Mouse (Mus musculus) MN1 (cell line): ENCODE results near the gene Macrod1.
A peak's percentile ranks its signal among the peaks of the same experiment; 100 is the strongest.

Experiments
- DNase-seq: peaks from one replicate; pipeline ENCODE4 v3.0.0-alpha.2; 2016; ENCODE audit warnings: low spot score

Gene Macrod1

GRCm38 (mm10) chr19:7200427-7200826, 143.8 kb downstream of the Macrod1 start:
- DNase-seq = no peak

GRCm38 (mm10) chr19:7204898-7205297, 148.3 kb downstream of the Macrod1 start:
- no peak for DNase-seq

- DNase-seq = no peak
These were observed 148.7 kb downstream of the Macrod1 start for GRCm38 (mm10) chr19:7205326-7205725.

GRCm38 (mm10) chr19:7205753-7206736, 149.4 kb downstream of the Macrod1 start, which contains the start of gene Otub1:
Gene Otub1 (minus strand): TSS chr19:7206316.
- DNase-seq = peak; percentile 92

- DNase-seq = no peak
These were observed 153.5 kb downstream of the Macrod1 start for GRCm38 (mm10) chr19:7209907-7210646.

- DNase-seq = no peak
These were observed 155.6 kb downstream of the Macrod1 start for GRCm38 (mm10) chr19:7212216-7212615.

- DNase-seq = no peak
These were observed 156.4 kb downstream of the Macrod1 start for GRCm38 (mm10) chr19:7213010-7213409.

GRCm38 (mm10) chr19:7214484-7214883, 157.9 kb downstream of the Macrod1 start:
- peak; percentile 67 for DNase-seq

- peak; percentile 95 for DNase-seq
These were observed 160.7 kb downstream of the Macrod1 start, which contains the start of gene Cox8a for GRCm38 (mm10) chr19:7217162-7217925. Gene Cox8a (minus strand): TSS chr19:7217616.

GRCm38 (mm10) chr19:7217926-7218267, 161.3 kb downstream of the Macrod1 start:
- DNase-seq = no peak

GRCm38 (mm10) chr19:7218753-7219152, 162.1 kb downstream of the Macrod1 start:
- no peak for DNase-seq

- no peak for DNase-seq
These were observed 165.6 kb downstream of the Macrod1 start for GRCm38 (mm10) chr19:7222196-7222595.

- DNase-seq = no peak
These were observed 166.9 kb downstream of the Macrod1 start for GRCm38 (mm10) chr19:7223488-7223887.

- DNase-seq = no peak
These were observed 167.6 kb downstream of the Macrod1 start for GRCm38 (mm10) chr19:7224253-7224652.

GRCm38 (mm10) chr19:7225096-7225690, 168.6 kb downstream of the Macrod1 start:
- no peak for DNase-seq

- no peak for DNase-seq
These were observed 169.9 kb downstream of the Macrod1 start for GRCm38 (mm10) chr19:7226511-7226914.

- DNase-seq = peak; percentile 77
These were observed 178.1 kb downstream of the Macrod1 start for GRCm38 (mm10) chr19:7234537-7235221.

GRCm38 (mm10) chr19:7235461-7235860, 178.9 kb downstream of the Macrod1 start:
- DNase-seq = no peak

- no peak for DNase-seq
These were observed 179.4 kb downstream of the Macrod1 start for GRCm38 (mm10) chr19:7236011-7236410.

GRCm38 (mm10) chr19:7236742-7237141, 180.1 kb downstream of the Macrod1 start:
- peak; percentile 21 for DNase-seq

- no peak for DNase-seq
These were observed 183.0 kb downstream of the Macrod1 start for GRCm38 (mm10) chr19:7239574-7239973.
